Mouse (Mus musculus) sigmoid colon, adult 10 weeks (tissue): Measurements from ENCODE around the gene Gpr179. TPM values are rescaled to one million over a fixed set of nuclear protein-coding genes. Genes with fewer than 3 reads are reported as not detected.

Experiments used
- polyA plus RNA-seq: library from polyadenylated mRNA; stranded (reverse); fragments of 350-450 nt; fragmentation: Illumina TruSeq; extraction: RNeasy Lipid Tissue Mini Kit (QIAGEN cat#74804); gene quantifications from one replicate; pipeline ENCODE4 v1.2.3, GENCODE M21; 2014; ENCODE audit warnings: low read depth, low replicate concordance

Gpr179 gene
- 0.09 TPM for polyA plus RNA-seq

DNA sequence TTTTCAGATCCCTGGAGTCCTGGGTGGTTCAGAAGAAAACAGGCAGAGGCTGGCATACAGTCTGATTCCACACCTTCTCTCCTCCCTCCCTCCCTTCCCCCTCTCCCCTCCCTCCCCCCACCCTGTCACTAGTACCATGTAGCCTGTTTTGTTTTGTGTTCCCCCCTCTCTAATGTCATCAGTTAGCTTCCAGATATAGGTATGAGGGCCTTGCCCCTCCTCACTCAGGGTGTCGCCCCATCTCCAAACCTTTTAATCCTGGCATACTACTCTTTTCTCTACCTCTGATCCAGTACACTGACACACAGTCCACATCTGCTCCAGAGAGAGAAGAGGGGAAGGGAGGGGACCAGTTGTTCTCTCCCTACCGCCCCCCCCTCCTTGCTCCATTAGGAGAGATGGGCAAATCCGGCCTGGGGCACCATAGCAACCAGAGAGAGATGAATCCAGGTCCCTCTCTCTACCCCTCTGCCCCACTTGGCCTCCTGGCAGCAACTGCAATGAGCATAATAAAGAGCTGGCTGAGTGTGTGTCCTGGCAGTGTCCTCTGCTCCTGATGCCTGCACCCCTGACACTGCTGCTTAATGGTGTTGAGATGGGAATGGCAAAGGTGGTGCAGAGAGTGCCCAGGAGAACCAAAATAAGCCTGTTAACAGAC is at the start of gene Gpr179:
TSS of gene Gpr179 (minus strand) at position 51 of the 658 bp plus-strand sequence.

GRCm38 (mm10) chr11:97361948-97362648 is 10.2 kb upstream of the Gpr179 start, which contains the start of gene Socs7:
Gene Socs7 (plus strand): TSS chr11:97362551.

GRCm38 (mm10) chr11:97315504-97316503 is 36.1 kb downstream of the Gpr179 start, which contains the start of gene Mrpl45:
Gene Mrpl45 (plus strand): TSS chr11:97315716.

Other genes starting within 250 kb of the Gpr179 start
- gene Tbx21, start 236.7 kb downstream of the Gpr179 start, polyA plus RNA-seq = not detected
- gene Tbkbp1, start 200.6 kb downstream of the Gpr179 start, polyA plus RNA-seq = 0.32 TPM
- gene Kpnb1, start 164.2 kb downstream of the Gpr179 start, polyA plus RNA-seq = 117 TPM
- gene Npepps, start 71.4 kb downstream of the Gpr179 start, polyA plus RNA-seq = 144 TPM
- gene Mrpl45, start 36.4 kb downstream of the Gpr179 start, polyA plus RNA-seq = 29.8 TPM
- 6.6 TPM for gene Socs7, start 10.5 kb upstream of the Gpr179 start, polyA plus RNA-seq
- gene Arhgap23, start 63.5 kb upstream of the Gpr179 start, polyA plus RNA-seq = 2.2 TPM
- gene 4933428G20Rik, start 148.3 kb upstream of the Gpr179 start, polyA plus RNA-seq = not detected
- gene Srcin1, start 224.1 kb upstream of the Gpr179 start, polyA plus RNA-seq = 0.44 TPM